Mouse (Mus musculus): ENCODE measurements around the gene Echdc2.
"Not testable (repeated sequence)": the region's sequence is repeated elsewhere in the genome, so short reads cannot be mapped to it uniquely, and the experiment has no call there.

Gene Echdc2

DNA sequence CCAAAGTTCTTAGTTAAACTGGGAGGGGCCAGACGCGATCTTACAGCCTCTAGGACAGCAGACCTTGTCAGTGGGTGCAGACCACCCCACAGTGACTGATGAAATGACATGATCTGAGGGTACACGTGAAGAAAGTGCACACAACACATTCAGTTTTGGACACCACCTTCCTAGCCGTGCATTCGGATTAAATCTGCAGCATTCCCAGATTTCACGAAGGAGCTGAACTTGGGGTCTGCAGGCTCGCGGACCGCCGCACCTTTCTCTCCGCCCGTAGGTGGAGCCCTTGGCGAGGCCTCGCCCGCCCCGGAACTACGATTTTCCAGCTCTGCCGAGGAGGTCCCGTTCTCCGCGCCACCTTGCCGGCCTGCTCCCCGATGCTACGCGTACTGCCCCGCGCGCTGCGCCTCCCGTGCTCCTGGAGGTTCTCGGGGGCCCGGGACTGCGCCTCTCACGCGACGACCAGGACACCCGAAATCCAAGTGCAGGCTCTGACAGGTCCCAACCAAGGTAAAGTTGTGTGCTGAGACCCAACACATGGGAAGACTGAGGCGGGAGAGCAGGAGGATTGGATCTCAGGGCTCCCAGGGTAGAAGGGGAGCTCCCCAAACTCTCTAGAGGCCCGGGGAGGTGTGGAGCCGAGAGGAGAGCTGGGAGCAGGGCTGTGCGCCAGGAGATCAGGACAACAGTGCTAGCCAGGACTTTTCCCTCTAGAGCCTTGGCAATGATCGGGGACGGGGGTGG lies at the start of gene Echdc2:
Echdc2 (plus strand) TSS at position 286 of the 744 bp plus-strand sequence.
- DNase-seq (ENCODE audit: low read depth, low spot score), result peak; percentile 12

DNA sequence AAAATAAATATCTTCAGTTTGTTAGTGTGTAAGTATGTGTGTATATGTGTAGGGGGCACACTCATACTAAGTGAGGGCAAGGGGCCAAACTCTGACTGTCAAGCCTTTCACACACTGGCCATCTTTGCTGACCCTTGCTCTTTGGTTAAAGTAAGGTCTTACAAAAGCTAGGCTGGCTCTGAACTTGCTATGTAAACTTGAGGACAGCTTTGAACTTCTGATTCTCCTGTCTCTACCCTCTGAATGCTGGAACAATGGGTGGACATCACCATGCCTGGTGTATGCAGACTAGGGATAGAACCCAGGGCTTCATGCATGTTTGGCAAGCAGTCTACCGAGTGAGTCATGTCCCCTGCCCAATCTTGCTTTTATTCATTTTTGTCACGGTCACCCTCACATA lies 48.8 kb upstream of the Echdc2 start:
- no peak for DNase-seq (ENCODE audit: low read depth, low spot score)

DNA sequence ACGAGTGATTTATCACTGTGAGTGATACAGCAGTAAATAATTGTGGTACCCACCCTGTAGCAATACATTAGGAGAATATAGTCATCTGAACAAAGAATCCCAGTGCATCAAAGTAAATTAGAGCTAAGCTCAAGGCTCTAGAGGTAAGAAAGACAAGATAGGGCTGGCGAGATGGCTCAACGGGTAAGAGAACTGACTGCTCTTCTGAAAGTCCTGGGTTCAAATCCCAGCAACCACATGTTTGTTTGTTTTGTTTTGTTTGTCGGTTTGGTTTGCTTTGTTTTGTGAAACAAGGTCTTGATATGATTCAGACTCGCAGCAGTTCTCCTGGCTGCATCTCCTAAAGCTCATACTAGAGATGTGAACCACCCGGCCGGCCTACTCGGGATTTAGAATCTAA lies 47.7 kb upstream of the Echdc2 start:
- no peak for DNase-seq (ENCODE audit: low read depth, low spot score)

- DNase-seq (ENCODE audit: low read depth, low spot score), result peak; percentile 87
Measured at GRCm38 (mm10) chr4:108117924-108118876, 47.0 kb upstream of the Echdc2 start.

- DNase-seq (ENCODE audit: low read depth, low spot score), result no peak
Measured at GRCm38 (mm10) chr4:108124104-108124503, 41.1 kb upstream of the Echdc2 start.

GRCm38 (mm10) chr4:108126260-108126659 lies 39.0 kb upstream of the Echdc2 start:
- DNase-seq (ENCODE audit: low read depth, low spot score), result no peak

GRCm38 (mm10) chr4:108127516-108127915 lies 37.7 kb upstream of the Echdc2 start:
- no peak for DNase-seq (ENCODE audit: low read depth, low spot score)

GRCm38 (mm10) chr4:108128339-108128738 lies 36.9 kb upstream of the Echdc2 start:
- no peak for DNase-seq (ENCODE audit: low read depth, low spot score)

DNA sequence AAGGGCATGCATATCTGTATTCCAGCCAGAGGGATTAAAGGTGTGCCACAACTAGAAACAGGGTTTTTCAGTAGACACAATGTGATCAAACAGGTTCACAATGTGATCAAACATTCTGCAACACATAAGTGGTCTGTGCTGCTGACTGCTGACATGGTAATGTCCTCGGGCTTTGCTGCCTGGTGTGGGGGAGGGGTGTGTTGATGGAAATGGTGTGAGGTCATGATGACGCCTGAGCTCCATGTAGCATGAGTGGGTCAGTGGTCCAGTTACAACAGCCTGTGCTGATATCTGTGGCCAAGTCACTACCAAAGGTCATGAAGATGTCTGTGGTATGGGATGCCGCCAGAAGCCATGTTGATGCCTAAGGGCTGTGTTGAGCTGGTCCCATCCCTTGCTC lies 34.8 kb upstream of the Echdc2 start:
- no peak for DNase-seq (ENCODE audit: low read depth, low spot score)

GRCm38 (mm10) chr4:108136938-108137337 lies 28.3 kb upstream of the Echdc2 start:
- DNase-seq (ENCODE audit: low read depth, low spot score), result no peak

DNA sequence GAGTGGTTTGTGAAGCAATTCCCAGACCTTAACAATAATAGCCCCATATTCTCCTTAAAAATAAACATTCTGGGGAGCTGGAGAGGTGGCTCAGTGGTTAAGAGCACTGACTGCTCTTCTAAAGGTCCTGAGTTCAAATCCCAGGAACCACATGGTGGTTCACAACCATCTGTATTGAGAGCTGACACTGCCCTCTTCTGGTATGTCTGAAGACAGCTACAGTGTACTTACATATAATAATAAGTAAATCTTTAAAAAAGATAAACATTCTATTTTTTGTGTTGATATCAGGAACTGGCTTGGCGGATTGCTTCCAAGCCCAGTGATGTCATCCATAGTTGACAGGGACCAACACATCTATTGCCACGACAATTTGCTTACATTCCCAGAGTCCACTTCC lies 22.1 kb upstream of the Echdc2 start:
- DNase-seq (ENCODE audit: low read depth, low spot score), result peak; percentile 8

- no peak for DNase-seq (ENCODE audit: low read depth, low spot score)
Measured at GRCm38 (mm10) chr4:108143778-108144177, 21.5 kb upstream of the Echdc2 start.

- DNase-seq (ENCODE audit: low read depth, low spot score), result no peak
Measured at GRCm38 (mm10) chr4:108144880-108145279, 20.4 kb upstream of the Echdc2 start, which contains the start of gene Scp2. Gene Scp2 (minus strand): TSS chr4:108144998.

DNA sequence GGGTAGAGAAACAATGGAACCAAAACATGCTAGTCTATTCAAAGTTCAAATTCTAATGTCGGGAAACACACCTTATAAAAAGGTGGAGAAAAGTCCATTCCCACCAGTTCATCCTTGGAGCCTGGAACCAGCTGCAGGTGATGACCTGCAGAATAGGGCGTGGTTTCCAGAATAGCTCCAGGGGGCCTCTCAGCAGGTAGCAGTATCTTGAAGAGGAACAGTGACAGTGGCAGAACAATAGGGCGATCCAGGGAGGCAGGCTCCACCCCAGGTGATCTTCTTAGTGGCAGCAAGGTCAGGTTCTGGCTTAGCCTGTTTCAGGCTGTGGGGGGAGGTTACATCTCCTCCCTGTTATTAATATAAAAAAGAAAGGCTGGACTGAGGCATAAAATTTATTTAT lies 19.7 kb upstream of the Echdc2 start:
- DNase-seq (ENCODE audit: low read depth, low spot score), result not testable (repeated sequence)

GRCm38 (mm10) chr4:108155141-108155540 lies 10.1 kb upstream of the Echdc2 start:
- not testable (repeated sequence) for DNase-seq (ENCODE audit: low read depth, low spot score)

DNA sequence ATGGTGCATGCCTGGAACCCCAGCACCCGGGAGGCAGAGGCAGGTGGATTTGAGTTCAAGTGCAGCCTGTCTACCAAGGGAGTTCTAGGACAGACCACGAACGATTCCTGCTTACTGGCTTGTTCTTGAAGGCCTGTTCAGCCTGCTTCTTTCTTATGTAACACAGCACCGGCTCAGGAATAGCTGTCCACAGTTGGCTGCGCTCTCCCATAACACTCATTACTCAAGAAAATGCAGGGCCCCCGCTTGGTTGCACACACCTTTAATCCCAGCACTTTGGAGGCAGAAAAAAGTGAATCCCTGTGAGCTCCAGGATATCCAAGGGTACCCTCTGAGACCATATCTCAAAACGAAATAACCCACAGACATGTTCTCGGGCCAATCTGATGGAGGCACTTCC lies 3.3 kb upstream of the Echdc2 start:
- DNase-seq (ENCODE audit: low read depth, low spot score), result no peak

GRCm38 (mm10) chr4:108163291-108163690 lies 1.9 kb upstream of the Echdc2 start:
- no peak for DNase-seq (ENCODE audit: low read depth, low spot score)

DNA sequence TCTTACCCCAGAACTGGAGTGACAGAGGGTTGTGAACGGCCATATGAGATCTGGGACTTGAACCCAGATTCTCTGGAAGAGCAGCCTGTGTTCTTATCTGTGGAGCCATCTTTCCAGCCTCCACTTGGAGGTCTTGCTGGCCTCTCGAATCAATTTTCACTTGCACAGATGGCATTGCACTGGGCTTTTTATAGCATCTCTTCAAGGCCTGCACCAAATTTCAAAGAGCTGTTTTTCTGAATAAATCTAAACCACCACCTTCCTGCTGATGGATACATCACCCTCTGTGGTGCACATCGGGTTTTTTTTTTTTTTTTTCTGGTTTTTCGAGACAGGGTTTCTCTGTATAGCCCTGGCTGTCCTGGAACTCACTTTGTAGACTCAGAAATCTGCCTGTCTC lies 1.6 kb downstream of the Echdc2 start:
- no peak for DNase-seq (ENCODE audit: low read depth, low spot score)

DNA sequence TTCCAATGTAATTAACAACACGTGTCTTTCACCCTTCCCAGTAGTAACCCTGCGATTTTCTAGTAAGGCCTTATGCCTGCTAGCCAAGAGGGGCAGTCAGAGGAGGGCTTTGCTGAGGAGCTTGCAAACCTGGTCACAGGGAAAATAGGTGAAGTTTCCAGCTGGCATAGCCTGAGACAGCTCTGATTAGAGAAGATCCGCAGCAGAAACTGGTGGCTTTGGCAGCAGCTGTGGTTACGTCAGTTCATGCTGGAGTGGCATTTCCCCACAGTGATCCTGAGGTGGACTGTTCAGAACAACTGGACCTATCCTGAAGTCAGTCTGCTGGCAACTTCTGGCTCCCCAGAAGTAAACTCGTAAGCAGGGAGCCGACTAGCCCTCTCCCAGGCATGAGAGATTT lies 2.8 kb downstream of the Echdc2 start:
- DNase-seq (ENCODE audit: low read depth, low spot score), result no peak

GRCm38 (mm10) chr4:108182278-108182677 lies 17.0 kb downstream of the Echdc2 start:
- no peak for DNase-seq (ENCODE audit: low read depth, low spot score)

DNA sequence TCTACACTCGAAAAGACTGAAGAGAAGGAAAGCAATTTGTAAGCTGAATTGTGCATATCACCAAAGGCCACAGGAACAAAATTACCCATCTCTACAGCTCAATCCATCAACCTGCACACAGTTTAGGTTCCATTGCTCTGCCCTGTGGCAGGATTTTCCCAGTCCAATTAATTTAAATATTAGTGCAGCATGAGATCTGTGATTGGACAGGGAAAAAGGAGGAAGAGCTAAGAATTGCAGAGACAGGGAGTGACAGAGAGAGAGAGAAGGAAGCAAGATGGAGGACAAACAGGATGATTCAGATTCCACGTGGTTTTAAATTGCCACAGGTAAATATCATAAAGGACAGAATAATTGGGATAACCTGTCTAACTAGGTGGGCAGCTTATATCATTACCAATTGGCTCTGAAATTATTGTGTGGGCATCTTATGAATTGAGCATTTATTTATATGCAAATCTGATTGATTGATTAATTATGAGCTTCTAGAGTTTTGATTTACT lies 27.6 kb downstream of the Echdc2 start:
- DNase-seq (ENCODE audit: low read depth, low spot score), result no peak

GRCm38 (mm10) chr4:108196277-108196855 lies 31.1 kb downstream of the Echdc2 start:
- no peak for DNase-seq (ENCODE audit: low read depth, low spot score)

Data from CD4-positive helper T cell, adult 2 months (primary cell).